Mouse (Mus musculus): ENCODE measurements around the gene Fam136a.
"Not testable (repeated sequence)": the region's sequence is repeated elsewhere in the genome, so short reads cannot be mapped to it uniquely, and the experiment has no call there.

The Fam136a gene

GRCm38 (mm10) chr6:86366853-86367249 lies 1.4 kb downstream of the Fam136a start:
- DNase-seq (ENCODE audit: low spot score): no peak

- DNase-seq (ENCODE audit: low spot score): no peak
These were observed 3.0 kb downstream of the Fam136a start for GRCm38 (mm10) chr6:86368479-86368878.

GRCm38 (mm10) chr6:86370093-86370713 lies 4.8 kb downstream of the Fam136a start:
- DNase-seq (ENCODE audit: low spot score): no peak

- DNase-seq (ENCODE audit: low spot score): no peak
These were observed 5.4 kb downstream of the Fam136a start, which contains the start of gene Snrpg for GRCm38 (mm10) chr6:86370764-86371339. Gene Snrpg (plus strand): TSS chr6:86371304.

- peak; percentile 93 for DNase-seq (ENCODE audit: low spot score)
These were observed 6.0 kb downstream of the Fam136a start for GRCm38 (mm10) chr6:86371340-86371911.

- DNase-seq (ENCODE audit: low spot score): no peak
These were observed 6.6 kb downstream of the Fam136a start for GRCm38 (mm10) chr6:86371950-86372516.

- no peak for DNase-seq (ENCODE audit: low spot score)
These were observed 8.1 kb downstream of the Fam136a start for GRCm38 (mm10) chr6:86373556-86373955.

- no peak for DNase-seq (ENCODE audit: low spot score)
These were observed 12.9 kb downstream of the Fam136a start for GRCm38 (mm10) chr6:86378341-86378740.

GRCm38 (mm10) chr6:86380112-86380511 lies 14.7 kb downstream of the Fam136a start:
- not testable (repeated sequence) for DNase-seq (ENCODE audit: low spot score)

GRCm38 (mm10) chr6:86382551-86382950 lies 17.1 kb downstream of the Fam136a start:
- DNase-seq (ENCODE audit: low spot score): no peak

GRCm38 (mm10) chr6:86383370-86383769 lies 17.9 kb downstream of the Fam136a start:
- no peak for DNase-seq (ENCODE audit: low spot score)

- no peak for DNase-seq (ENCODE audit: low spot score)
These were observed 19.2 kb downstream of the Fam136a start for GRCm38 (mm10) chr6:86384692-86385091.

GRCm38 (mm10) chr6:86385362-86386104 lies 20.1 kb downstream of the Fam136a start:
- DNase-seq (ENCODE audit: low spot score): no peak

GRCm38 (mm10) chr6:86387313-86387712 lies 21.9 kb downstream of the Fam136a start:
- DNase-seq (ENCODE audit: low spot score): no peak

GRCm38 (mm10) chr6:86388461-86388860 lies 23.0 kb downstream of the Fam136a start:
- DNase-seq (ENCODE audit: low spot score): no peak

- DNase-seq (ENCODE audit: low spot score): no peak
These were observed 25.9 kb downstream of the Fam136a start for GRCm38 (mm10) chr6:86391326-86391725.

- no peak for DNase-seq (ENCODE audit: low spot score)
These were observed 27.7 kb downstream of the Fam136a start for GRCm38 (mm10) chr6:86393187-86393586.

- no peak for DNase-seq (ENCODE audit: low spot score)
These were observed 28.8 kb downstream of the Fam136a start for GRCm38 (mm10) chr6:86394078-86394720.

GRCm38 (mm10) chr6:86395021-86395420 lies 29.6 kb downstream of the Fam136a start:
- no peak for DNase-seq (ENCODE audit: low spot score)

- no peak for DNase-seq (ENCODE audit: low spot score)
These were observed 30.5 kb downstream of the Fam136a start for GRCm38 (mm10) chr6:86395969-86396368.

- peak; percentile 84 for DNase-seq (ENCODE audit: low spot score)
These were observed 31.3 kb downstream of the Fam136a start, which contains the start of gene Pcyox1 for GRCm38 (mm10) chr6:86396581-86397256. Gene Pcyox1 (minus strand): TSS chr6:86397154.

Data from ovary, postnatal 10 days (tissue).